Mouse (Mus musculus) layer of hippocampus, adult 9-10 months (tissue): ENCODE measurements around the gene Hsp90aa1.
A peak's percentile ranks its signal among the peaks of the same experiment; 100 is the strongest.
"Not testable (repeated sequence)": the region's sequence is repeated elsewhere in the genome, so short reads cannot be mapped to it uniquely, and the experiment has no call there.

Source experiments
- DNase-seq: peaks from one replicate; pipeline ENCODE4 v3.0.0; 2022; ENCODE audit warnings: low spot score

Gene Hsp90aa1

DNA sequence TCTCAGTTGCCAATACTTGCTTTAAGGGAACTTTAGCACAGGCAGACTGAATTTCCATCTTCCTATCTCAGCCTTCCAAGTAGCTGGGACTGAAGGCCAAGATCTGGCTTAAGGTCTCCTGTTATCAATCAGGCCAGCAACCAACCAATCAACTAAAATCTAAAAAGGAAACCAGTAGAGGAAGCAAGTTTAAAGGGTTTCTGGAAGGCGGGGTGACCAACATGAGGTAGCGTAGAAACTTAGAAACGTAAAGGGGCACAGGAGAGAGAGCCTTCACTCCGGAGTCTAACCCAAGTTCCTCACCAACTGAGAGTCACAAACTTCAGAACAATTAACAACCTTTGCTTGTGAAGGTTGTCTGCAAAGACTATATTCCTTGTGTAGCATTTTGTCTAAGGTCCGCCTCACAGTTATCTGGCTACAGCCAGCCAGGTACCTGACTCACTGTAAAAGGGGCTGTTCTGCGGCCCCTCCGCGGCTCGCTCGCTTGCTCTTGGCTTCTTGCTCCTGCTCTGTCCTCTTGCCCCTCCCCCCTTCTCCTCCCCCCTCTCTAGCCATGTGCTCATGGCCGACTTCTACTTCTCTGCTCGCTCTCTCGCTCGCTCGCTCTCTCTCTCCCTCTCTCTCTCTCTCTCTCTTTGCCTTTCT lies 3.9 kb downstream of the Hsp90aa1 start:
- no peak for DNase-seq

DNA sequence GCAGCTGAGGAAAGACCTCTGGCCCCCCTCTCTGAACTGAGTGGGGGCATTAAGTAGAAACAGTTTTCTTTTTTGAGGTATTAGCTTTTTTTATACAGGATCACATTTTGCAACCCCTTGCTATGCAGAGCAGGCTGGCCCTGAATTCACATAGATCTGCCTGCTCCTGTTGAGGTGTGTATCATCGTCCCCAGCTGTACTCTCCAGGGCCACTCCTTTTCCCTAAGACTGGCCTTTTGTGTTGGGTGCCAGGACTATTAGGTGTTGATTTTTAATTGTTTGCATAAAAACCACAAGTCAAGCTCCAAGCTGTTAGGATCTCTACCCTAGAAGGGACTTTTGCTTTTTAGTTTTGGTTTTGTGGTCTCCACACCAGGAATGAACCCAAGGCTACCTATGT lies 4.4 kb downstream of the Hsp90aa1 start:
- no peak for DNase-seq

DNA sequence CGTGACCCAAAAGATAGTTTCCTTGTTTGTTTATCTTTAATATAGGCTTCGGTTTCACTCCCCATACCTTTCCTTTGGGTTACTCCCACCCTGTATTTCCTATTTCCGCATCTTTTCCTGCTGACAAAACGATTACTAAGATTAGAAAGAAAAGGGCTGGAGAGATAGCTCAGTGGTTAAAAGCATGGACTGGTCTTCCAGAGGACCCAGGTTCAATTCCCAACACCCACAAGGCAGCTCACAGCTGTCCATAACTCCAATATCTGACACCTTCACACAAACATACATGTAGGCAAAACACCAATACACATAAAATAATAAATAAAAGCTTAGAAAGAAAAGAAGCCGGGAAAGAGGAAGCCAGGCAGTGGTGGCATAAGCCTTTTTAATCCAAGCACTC lies 5.1 kb downstream of the Hsp90aa1 start:
- DNase-seq, result no peak

DNA sequence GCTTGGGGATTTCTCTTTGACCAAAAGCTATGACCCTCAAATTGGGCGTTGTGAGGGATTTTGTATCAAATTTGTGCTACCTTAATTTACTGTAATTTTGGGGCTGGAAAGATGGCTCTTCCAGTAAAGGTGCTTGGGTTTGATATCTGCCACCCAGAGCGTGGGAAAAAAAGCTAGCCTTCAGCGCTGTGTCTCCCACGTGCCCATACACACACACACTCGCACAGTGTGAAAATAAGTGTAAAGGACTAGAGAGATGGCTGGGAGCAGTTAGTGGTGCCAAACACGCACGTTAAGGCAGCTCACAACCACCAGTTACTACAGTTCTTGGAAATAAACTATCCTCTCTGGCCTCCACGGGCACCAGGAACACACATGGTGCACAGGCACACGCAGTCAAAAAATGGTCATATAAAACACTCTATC lies 5.5 kb downstream of the Hsp90aa1 start:
- DNase-seq, result no peak

DNA sequence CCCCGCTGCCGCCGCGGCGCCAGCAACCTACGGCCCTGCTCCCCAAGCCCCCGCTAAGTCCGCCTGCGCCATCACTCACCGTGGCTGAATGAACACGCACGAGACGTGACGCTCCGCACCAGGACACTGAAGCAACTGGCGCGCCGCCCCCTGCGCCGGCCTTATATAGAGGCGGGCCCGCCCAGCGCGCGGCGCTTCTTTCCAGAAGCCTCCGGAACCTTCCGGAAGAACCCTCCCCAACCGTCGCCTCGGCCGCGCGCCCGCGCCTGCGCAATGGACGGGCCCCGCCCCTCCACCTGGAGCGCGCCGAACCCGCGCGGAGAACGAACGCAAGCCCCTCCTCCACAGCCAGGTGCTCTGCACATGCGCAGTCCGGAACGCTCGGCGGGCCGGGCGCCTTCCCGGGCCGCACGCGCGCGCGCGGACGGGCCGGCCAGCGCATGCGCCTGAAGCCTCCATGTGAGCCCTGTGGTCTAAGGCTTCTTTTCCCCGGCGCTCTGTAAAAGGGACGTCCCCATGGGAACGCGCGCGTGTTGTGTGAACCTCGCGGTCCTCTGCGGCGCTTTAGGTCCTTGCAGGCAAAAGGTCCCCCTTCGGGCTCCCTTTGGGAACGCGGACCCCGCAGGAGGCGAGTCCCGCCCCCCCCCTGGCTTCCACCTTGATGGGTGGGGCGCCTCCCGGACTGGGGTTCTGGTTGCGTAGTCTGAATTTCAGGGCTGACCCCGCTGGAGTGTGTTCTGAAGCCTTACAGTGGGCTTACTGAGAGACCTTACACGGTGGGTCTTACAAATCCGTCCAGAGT lies 6.2 kb downstream of the Hsp90aa1 start:
- DNase-seq, result peak; percentile 87

DNA sequence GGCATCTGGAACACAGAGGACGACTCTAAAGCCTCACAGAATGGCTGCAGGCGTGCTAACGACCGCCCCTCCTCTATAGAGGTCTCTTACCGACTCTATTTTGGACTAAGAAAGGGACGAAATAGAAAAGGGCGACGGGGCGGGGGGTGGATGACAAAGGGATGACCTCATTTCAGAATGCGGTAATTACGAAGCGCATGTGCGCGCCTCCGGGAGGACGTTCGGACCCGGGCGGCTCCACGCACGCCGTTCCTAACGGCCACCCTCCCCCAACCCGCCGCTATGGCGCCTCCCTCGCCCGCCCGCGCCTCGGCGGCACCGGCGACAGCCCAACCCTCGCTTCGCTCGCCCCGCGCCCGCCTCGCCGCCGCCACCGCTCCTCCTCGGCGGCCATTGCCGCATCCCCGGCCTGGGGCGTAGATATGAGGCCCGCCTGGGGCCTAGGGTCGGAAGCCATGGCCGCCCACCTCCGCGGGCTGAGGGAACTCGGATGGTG lies 6.8 kb downstream of the Hsp90aa1 start:
- DNase-seq, result no peak

DNA sequence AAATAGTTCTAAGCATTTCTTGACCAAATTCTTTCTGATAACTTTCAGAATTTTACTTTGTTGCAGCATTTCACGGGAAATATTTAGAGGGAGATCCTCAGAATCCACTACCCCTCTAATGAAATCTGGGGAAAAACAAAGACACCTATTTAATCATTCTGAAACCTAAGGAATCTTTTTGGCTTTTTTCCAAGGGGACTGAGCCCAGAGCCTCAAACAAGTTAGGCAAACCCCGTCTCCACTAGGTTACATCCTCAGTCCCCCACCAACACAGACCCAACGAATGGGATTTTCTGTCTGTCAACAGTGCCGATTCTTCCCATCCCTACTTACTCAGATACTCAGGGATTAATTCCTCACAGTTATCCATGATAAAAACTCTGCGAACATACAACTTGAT lies 9.2 kb downstream of the Hsp90aa1 start:
- not testable (repeated sequence) for DNase-seq

DNA sequence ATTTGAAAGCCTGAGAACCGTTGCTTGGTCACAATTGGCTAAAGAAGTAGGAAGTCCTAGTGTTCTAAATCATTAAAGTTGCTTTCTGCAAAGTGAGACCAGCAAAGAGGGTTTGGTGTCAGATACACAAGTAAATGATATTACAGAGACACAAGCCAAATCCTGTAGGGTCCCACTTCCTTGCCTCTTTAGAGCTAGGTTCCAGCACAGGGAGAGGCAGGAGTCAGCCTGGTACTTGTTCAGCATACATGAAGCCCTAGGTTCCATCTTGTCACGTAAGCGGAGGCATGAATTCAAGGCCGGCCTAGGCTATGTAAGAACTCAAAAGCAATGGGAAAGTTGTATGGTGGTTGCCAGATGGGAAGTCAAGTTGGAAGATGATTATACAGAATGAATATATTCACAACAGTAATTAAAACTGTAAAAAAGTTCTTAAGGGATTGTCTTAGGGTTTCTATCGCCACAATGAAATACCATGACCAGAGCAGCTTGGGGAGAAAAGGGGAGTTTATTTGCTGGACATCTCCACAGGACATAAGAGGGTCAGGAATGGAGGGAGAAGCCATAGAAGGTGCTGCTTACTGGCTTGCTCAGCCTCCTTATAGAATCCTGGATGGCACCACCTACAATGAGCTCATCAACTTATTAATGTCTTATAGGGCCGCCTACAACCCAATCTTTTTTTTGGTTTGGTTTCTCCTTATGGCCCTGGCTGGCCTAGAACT lies 12.4 kb downstream of the Hsp90aa1 start:
- no peak for DNase-seq

DNA sequence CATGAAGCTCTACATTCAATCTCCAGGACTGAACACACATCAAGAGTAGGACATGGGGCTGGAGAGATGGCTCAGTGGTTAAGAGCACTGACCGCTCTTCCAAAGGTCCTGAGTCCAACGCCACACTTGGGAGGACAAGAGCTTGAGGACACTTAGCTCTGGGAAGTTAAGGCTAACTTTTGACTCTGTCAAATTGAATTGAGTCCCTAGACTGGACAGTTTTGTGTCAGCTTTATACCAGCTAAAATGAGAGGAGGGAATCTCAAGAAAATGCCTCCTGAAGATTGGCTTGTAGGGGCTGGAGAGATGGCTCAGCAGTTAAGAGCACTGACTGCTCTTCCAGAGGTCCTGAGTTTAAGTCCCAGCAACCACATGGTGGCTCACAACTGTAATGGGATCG lies 13.6 kb downstream of the Hsp90aa1 start:
- DNase-seq, result not testable (repeated sequence)

DNA sequence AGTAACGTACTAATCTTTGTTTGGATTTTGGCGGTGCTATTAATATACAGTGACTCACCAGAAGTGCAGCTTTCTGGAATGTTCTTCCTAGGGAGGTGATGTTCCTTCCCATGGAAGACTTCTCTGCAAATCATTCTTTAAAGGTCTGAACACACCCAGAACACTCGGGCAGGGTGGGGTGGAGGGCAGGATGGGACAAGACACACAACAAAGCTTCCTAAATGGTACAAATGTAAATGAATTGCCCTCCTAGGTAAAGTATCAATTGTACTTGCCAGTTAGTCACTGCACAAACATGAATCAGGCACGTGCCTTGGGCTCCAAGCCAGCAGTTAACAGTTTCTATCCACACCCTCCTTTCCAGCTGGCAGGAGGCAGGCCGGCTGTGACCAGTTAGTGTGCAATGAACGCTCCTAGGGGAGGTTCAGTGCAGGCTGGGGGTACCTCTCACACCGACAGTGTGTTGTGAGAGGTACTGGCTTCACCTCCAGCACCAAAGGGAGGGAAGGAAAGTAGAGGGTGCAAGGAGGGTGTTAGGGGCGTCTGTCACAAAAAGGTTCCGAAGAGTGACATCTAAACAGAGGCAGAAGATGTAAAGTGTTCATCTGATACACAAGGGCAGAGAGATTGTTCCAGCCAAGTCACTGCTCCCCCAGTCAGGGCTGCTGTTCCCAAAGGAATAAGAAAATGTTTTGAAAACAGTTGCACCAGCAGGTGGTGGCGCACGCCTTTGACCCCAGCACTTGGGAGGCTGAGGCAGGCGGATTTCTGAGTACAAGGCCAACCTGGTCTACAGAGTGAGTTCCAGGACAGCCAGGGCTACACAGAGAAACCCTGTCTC lies 14.4 kb downstream of the Hsp90aa1 start:
- DNase-seq, result no peak

DNA sequence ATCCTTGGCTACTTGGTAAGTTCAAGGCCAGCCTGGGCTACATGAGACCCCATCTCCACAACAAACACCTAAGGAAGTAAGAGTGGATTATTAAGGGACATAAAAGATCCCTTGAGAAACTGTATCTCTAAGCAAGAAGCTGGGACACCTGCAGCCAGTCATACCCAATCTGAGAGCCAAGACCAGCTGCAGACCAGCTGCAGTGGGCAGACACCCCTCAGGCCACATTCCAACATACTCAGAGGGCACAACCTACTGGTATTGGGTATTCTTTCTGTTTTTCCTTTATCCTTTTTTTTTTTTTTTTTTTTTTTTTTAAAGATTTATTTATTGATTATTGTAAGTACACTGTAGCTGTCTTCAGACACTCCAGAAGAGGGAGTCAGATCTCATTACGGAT lies 18.9 kb downstream of the Hsp90aa1 start:
- no peak for DNase-seq

DNA sequence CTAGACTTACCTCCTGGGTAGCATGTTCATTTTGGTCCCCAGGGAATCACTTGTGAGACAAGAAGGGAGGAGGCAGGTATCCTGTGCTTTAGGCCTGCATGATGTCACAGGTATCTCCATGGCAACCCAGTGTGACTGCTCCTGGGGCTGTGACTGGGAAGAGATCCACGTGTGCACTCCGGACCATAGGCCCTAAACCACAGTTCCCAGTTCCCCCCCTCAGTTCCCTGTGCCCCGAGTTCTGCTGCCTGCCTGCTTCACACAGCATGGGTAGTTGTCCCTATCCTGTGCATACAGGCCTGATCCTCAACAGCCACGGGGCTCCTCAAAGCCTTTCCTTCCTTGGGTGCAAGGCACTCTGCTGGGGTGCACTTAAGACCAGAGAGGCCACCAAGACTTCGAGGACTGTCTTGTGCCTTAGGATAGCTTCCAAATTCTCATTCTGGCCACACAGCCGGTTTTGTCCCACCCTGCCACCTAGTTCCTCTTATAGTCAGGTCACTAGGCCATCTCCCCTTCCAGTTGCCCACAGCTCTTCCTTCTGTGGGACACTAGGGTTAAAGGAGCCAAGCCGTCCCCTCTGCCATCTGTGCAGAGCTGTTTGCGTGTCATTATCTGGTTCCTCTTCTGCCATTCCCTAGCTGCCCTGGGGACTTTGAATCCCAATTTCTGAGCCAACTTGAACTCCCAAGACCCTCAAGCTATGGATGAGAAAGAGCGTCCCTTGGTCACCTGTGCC lies 19.8 kb downstream of the Hsp90aa1 start, which contains the start of gene 1700001K19Rik:
1700001K19Rik (minus strand) TSS at position 59 of the 739 bp plus-strand sequence.
- DNase-seq, result no peak

DNA sequence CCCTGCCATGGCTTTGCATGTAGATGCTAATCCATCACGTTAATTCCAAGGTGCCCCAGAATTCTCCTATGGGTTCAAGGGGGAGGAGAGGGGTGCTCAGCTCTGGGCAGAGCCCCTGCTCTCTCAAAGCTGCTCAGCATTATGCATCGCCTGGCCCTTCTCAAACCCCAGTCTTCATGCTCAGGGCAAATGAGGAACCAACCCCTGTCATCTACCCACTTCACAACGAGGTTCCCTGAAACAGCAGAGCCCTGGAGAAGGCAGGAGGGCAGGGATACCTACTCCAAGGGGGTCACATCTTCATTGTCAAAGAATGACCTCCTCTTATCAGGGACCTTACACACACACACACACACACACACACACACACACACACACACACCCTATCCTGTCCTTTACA lies 20.6 kb downstream of the Hsp90aa1 start:
- no peak for DNase-seq

DNA sequence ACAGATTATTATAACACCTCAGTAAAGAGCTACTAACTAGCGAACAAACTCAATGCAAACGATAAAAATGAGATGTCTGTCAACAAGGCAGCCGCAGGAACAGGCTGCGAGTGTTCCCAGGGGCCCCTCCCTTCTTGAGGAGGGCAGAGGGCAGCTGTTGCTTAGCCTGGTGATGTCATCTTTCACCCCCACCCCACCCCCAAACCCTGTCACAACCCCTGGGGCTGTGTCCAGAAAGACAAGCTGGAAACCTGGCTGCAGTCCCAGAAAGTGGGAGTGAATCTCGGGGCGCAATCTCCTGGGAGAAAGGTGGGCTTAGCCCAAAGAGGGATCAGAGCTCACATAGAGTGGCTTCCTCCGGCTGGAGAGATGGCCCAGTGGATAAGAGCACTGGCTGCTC lies 21.3 kb downstream of the Hsp90aa1 start:
- no peak for DNase-seq

DNA sequence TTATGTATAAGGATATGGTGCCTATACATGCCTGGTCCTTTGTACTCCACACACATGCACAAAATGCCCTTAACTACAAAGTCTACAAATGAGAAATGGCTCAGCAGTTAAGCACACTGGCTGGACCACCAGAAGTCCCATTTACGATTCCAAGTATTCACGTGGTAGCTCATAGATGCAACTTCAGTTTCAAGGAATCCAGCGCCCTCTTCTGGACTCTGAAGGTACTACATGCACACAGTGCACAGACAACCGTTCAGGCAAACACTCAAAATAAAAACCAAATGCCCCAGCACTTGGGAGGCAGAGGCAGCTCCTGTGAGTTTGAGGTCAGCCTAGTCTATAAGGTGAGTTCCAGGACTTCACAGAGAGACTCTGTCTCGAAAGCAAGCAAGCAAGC lies 28.3 kb downstream of the Hsp90aa1 start:
- no peak for DNase-seq

DNA sequence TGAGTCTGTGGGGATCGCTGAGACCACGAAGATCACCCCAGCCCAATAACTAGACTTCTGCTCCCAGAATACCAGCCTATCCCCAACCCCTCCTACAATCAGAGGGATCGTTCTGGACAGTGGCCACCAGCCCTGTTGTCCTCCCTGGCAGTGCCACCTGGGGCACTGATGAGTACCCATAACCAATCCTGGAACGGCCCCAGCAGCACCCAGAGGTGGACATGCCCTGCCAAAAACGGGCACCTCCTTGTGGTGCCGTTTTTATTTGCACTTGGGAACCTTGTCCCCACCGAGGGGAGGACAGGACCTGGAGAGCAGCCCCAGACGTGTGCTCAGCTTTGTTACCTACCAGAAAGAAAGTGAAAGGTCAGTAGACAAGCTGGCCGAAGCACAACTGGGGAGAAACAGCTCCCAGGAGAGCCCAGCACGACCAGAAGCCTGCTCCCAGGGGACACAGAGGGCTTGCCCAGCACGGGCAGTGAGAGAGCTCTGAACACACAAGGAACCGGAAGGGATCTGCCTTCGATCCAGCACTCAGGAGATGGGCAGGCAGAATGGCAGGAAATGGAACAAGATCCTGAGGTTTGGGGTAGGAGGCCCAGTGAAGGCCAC lies 35.0 kb downstream of the Hsp90aa1 start:
- no peak for DNase-seq

DNA sequence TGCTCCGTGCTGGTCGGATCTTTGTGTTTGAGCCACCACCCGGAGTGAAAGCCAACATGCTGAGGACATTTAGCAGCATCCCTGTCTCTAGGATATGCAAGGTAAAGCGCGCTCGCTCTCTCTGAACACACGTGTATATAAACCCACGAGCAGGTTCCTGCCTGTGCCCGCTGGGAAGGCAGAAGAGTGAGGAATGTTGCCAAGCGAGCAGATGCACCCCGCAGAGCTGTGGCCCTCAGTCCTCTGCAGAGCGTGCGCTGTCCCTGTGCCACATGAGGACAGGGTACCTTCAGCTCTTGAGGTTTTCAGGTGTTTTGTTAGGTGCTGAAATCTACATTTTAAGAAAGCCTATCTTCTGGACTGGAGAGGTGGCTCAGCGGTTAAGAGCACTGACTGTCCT lies 40.8 kb downstream of the Hsp90aa1 start:
- DNase-seq, result no peak

DNA sequence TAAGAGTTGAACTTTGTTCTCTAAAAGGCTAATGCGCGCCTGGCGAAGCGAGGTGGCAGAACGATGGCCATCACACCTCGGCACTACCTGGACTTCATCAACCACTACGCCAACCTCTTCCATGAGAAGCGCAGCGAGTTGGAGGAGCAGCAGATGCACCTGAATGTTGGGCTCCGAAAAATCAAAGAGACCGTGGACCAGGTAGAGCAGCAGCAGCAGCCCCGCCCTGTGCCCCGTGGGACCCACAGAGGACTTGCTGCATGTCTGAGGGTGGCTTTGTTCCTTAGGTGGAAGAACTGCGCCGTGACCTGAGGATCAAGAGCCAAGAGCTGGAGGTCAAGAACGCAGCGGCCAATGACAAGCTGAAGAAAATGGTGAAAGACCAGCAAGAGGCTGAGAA lies 51.1 kb downstream of the Hsp90aa1 start:
- no peak for DNase-seq

DNA sequence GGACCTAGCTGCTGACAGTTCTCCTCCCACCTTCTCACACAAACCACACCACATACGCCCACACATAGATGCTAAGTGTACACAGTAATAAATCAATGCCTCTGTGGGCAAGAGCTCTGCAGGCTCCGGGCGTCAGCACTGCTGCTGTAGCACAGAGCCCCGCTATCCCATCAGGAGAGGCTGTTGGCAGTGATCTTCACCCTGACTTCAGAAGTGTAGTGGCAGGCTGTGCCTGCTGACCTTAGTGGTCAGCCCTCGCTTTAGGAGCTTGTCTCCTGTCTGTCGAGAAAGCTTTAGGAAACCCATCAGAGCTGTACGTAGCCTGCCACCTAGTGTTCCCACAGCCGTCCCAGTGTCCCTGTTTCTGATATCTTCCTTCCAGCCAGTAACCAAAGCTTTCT lies 52.3 kb downstream of the Hsp90aa1 start:
- DNase-seq, result peak; percentile 24
